Mouse (Mus musculus): Measurements from ENCODE around the gene Cavin1. TPM values are rescaled to one million over a fixed set of nuclear protein-coding genes. Genes with fewer than 3 reads are reported as not detected.

Cavin1 gene
- polyA plus RNA-seq, 1 experiment from 2014 or later = 40.0 TPM

DNA sequence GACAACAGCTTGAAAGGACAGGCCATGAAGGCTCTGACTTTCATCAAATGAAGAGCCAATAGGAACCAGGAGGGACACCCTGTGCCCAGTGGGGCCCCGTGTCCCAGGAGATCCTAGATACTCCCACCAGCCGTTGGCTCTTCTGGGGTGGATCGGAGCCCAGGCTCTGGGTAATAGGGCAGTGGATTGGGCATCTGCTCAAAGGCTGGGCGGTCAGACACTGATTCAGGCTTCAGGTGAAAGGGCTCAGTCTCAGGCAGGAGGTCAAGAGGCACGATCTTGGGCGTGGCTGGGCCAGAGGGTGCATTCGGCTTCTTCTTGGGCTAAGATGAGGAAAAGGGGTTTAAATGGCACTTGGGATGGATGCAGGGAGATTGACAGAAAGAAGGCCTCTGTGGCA, 6.5 kb downstream of the Cavin1 start:
- Histone ChIP-seq H3K9ac (ENCODE audit: low read depth, low read length) (no peak overlapping the region), H3K27me3 (ENCODE audit: control insufficient read depth, insufficient read depth, low read depth, low read length) (peaks cover 33% of the 10 kb centered on the region), H3K36me3 (ENCODE audit: control insufficient read depth, insufficient read depth, low read length) (no peaks in the 10 kb centered on the region), H3K27ac (ENCODE audit: low read length) (no peak overlapping the region), H3K9me3 (replicated peaks; ENCODE audit: control insufficient read depth, low read length, poor library complexity, severe bottlenecking) (no peaks in the 10 kb centered on the region), H3K4me3 (ENCODE audit: low read depth, low read length) (no peak overlapping the region), H3K4me1 (ENCODE audit: control insufficient read depth, insufficient read depth, low read length) (peaks cover 8% of the 10 kb centered on the region), H3K4me2 (ENCODE audit: low read length) (no peak overlapping the region)
- ATAC-seq = no peak
- WGBS = 85% methylated on average over 7 of the region's 7 CpGs

- no peak overlapping the region for H3K4me3 ChIP-seq (ENCODE audit: low read depth, low read length)
- no peak overlapping the region for H3K9ac ChIP-seq (ENCODE audit: low read depth, low read length)
- no peak for ATAC-seq
- H3K27ac ChIP-seq (ENCODE audit: low read length) = no peak overlapping the region
- no peaks in the 10 kb centered on the region for H3K36me3 ChIP-seq (ENCODE audit: control insufficient read depth, insufficient read depth, low read length)
- 75% methylated on average over 9 of the region's 9 CpGs for WGBS
- peaks cover 33% of the 10 kb centered on the region for H3K27me3 ChIP-seq (ENCODE audit: control insufficient read depth, insufficient read depth, low read depth, low read length)
- no peak overlapping the region for H3K4me2 ChIP-seq (ENCODE audit: low read length)
- peaks cover 10% of the 10 kb centered on the region for H3K4me1 ChIP-seq (ENCODE audit: control insufficient read depth, insufficient read depth, low read length)
- no peaks in the 10 kb centered on the region for H3K9me3 ChIP-seq (replicated peaks; ENCODE audit: control insufficient read depth, low read length, poor library complexity, severe bottlenecking)
These were observed 7.0 kb downstream of the Cavin1 start for GRCm38 (mm10) chr11:100963647-100964046.

- H3K9me3 ChIP-seq (replicated peaks; ENCODE audit: control insufficient read depth, low read length, poor library complexity, severe bottlenecking) = no peaks in the 10 kb centered on the region
- no peak overlapping the region for H3K9ac ChIP-seq (ENCODE audit: low read depth, low read length)
- no peak overlapping the region for H3K4me2 ChIP-seq (ENCODE audit: low read length)
- ATAC-seq = no peak
- peaks cover 12% of the 10 kb centered on the region for H3K4me1 ChIP-seq (ENCODE audit: control insufficient read depth, insufficient read depth, low read length)
- WGBS = 65% methylated on average over 9 of the region's 9 CpGs
- no peak overlapping the region for H3K27ac ChIP-seq (ENCODE audit: low read length)
- H3K4me3 ChIP-seq (ENCODE audit: low read depth, low read length) = no peak overlapping the region
- H3K36me3 ChIP-seq (ENCODE audit: control insufficient read depth, insufficient read depth, low read length) = no peaks in the 10 kb centered on the region
- peaks cover 31% of the 10 kb centered on the region for H3K27me3 ChIP-seq (ENCODE audit: control insufficient read depth, insufficient read depth, low read depth, low read length)
These were observed 8.2 kb downstream of the Cavin1 start for GRCm38 (mm10) chr11:100962371-100962911.

DNA sequence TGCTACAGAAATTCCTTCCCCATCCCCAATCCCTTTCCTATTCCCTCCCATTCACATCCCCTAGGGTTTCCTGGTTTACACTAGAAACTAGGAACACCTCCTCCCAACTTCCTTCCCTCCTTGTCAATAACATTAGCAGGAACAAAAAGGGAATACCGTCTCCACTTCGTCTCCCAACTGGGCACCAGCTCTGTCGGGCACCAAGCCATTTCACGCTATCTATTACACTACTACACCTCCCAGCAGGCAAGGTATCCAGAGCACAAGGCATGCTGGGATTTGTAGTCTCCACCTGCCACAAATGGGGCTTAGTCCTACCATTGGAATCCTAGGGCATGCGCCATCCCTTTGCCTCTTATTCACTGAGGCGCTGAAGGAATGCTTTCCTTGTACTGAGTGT, 10.1 kb downstream of the Cavin1 start:
- peak; percentile 74 for ATAC-seq
- peaks cover 22% of the 10 kb centered on the region for H3K27me3 ChIP-seq (ENCODE audit: control insufficient read depth, insufficient read depth, low read depth, low read length)
- H3K4me1 ChIP-seq (ENCODE audit: control insufficient read depth, insufficient read depth, low read length) = peaks cover 12% of the 10 kb centered on the region
- H3K27ac ChIP-seq (ENCODE audit: low read length) = no peak overlapping the region
- no peak overlapping the region for H3K9ac ChIP-seq (ENCODE audit: low read depth, low read length)
- H3K4me2 ChIP-seq (ENCODE audit: low read length) = peak overlapping the region; percentile 42
- no peaks in the 10 kb centered on the region for H3K36me3 ChIP-seq (ENCODE audit: control insufficient read depth, insufficient read depth, low read length)
- peak overlapping the region; percentile 16; the same call in 1 of the 2 replicates for H3K4me3 ChIP-seq (ENCODE audit: low read depth, low read length)
- no peaks in the 10 kb centered on the region for H3K9me3 ChIP-seq (replicated peaks; ENCODE audit: control insufficient read depth, low read length, poor library complexity, severe bottlenecking)
- 9% methylated on average over 6 of the region's 6 CpGs for WGBS

DNA sequence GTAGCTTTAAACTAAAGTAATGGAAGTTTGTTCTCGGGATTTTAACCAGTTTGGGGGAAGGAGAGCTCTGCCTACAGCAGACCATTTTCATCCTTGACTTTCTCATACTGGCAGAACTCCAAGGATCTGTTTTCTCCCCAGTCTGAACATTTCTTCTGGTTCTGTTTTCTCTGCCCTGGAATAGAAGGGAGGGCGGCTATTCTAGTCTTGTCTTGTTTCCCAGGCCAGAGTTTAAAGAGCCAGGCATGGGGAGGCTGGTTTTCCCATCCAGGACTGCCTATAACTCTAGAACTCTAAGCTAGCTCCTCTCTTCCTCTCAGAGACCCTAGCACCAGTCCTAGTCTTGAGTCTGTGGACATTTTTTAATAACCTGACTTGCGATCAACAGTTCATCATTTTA, 10.9 kb downstream of the Cavin1 start:
- Histone ChIP-seq H3K4me2 (ENCODE audit: low read length) (no peak overlapping the region), H3K4me3 (ENCODE audit: low read depth, low read length) (no peak overlapping the region), H3K36me3 (ENCODE audit: control insufficient read depth, insufficient read depth, low read length) (no peaks in the 10 kb centered on the region), H3K27ac (ENCODE audit: low read length) (no peak overlapping the region), H3K9me3 (replicated peaks; ENCODE audit: control insufficient read depth, low read length, poor library complexity, severe bottlenecking) (no peaks in the 10 kb centered on the region), H3K27me3 (ENCODE audit: control insufficient read depth, insufficient read depth, low read depth, low read length) (peaks cover 22% of the 10 kb centered on the region), H3K9ac (ENCODE audit: low read depth, low read length) (no peak overlapping the region), H3K4me1 (ENCODE audit: control insufficient read depth, insufficient read depth, low read length) (peaks cover 12% of the 10 kb centered on the region)
- WGBS = 32% methylated on average over 3 of the region's 3 CpGs
- no peak for ATAC-seq

DNA sequence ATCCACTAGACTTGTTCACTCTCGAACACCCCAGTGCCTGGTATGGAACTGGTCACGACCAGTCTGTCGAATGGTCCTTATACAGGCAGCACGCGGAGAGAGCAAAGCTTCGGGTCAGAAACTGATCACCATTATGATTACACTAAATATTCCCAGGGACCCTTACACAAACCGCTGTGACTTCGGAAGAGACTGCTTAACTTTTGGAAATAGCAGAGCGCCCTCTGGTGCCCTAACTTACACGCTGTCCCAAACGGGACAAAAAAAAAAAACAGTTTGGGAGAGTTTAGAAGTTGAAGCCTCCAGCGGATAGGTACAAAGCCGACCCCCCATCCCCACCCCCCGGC, 11.2 kb downstream of the Cavin1 start:
- no peak overlapping the region for H3K27ac ChIP-seq (ENCODE audit: low read length)
- H3K4me3 ChIP-seq (ENCODE audit: low read depth, low read length) = peak overlapping the region; percentile 30
- H3K4me2 ChIP-seq (ENCODE audit: low read length) = peak overlapping the region; percentile 52
- H3K27me3 ChIP-seq (ENCODE audit: control insufficient read depth, insufficient read depth, low read depth, low read length) = peaks cover 22% of the 10 kb centered on the region
- H3K9ac ChIP-seq (ENCODE audit: low read depth, low read length) = no peak overlapping the region
- H3K4me1 ChIP-seq (ENCODE audit: control insufficient read depth, insufficient read depth, low read length) = peaks cover 12% of the 10 kb centered on the region
- H3K9me3 ChIP-seq (replicated peaks; ENCODE audit: control insufficient read depth, low read length, poor library complexity, severe bottlenecking) = no peaks in the 10 kb centered on the region
- ATAC-seq = peak; percentile 11; the same call in 1 of the 2 replicates
- WGBS = 4% methylated on average over 14 of the region's 14 CpGs
- H3K36me3 ChIP-seq (ENCODE audit: control insufficient read depth, insufficient read depth, low read length) = no peaks in the 10 kb centered on the region

- Histone ChIP-seq H3K4me1 (ENCODE audit: control insufficient read depth, insufficient read depth, low read length) (peaks cover 12% of the 10 kb centered on the region), H3K36me3 (ENCODE audit: control insufficient read depth, insufficient read depth, low read length) (no peaks in the 10 kb centered on the region), H3K9me3 (replicated peaks; ENCODE audit: control insufficient read depth, low read length, poor library complexity, severe bottlenecking) (no peaks in the 10 kb centered on the region), H3K9ac (ENCODE audit: low read depth, low read length) (no peak overlapping the region), H3K4me2 (ENCODE audit: low read length) (peak overlapping the region; percentile 52), H3K4me3 (ENCODE audit: low read depth, low read length) (peak overlapping the region; percentile 30), H3K27ac (ENCODE audit: low read length) (no peak overlapping the region), H3K27me3 (ENCODE audit: control insufficient read depth, insufficient read depth, low read depth, low read length) (peaks cover 22% of the 10 kb centered on the region)
- ATAC-seq = peak; percentile 6; the same call in 1 of the 2 replicates
- WGBS = 8% methylated on average over 73 of the region's 76 CpGs
These were observed 11.8 kb downstream of the Cavin1 start for GRCm38 (mm10) chr11:100958613-100959463.

- Histone ChIP-seq H3K27me3 (ENCODE audit: control insufficient read depth, insufficient read depth, low read depth, low read length) (peaks cover 22% of the 10 kb centered on the region), H3K4me3 (ENCODE audit: low read depth, low read length) (no peak overlapping the region), H3K27ac (ENCODE audit: low read length) (no peak overlapping the region), H3K9me3 (replicated peaks; ENCODE audit: control insufficient read depth, low read length, poor library complexity, severe bottlenecking) (no peaks in the 10 kb centered on the region), H3K9ac (ENCODE audit: low read depth, low read length) (no peak overlapping the region), H3K36me3 (ENCODE audit: control insufficient read depth, insufficient read depth, low read length) (no peaks in the 10 kb centered on the region), H3K4me2 (ENCODE audit: low read length) (no peak overlapping the region), H3K4me1 (ENCODE audit: control insufficient read depth, insufficient read depth, low read length) (peaks cover 12% of the 10 kb centered on the region)
- WGBS = 38% methylated on average over 6 of the region's 6 CpGs
- ATAC-seq = no peak
These were observed 12.7 kb downstream of the Cavin1 start for GRCm38 (mm10) chr11:100957915-100958469.

- Histone ChIP-seq H3K4me3 (ENCODE audit: low read depth, low read length) (no peak overlapping the region), H3K27me3 (ENCODE audit: control insufficient read depth, insufficient read depth, low read depth, low read length) (peaks cover 22% of the 10 kb centered on the region), H3K9ac (ENCODE audit: low read depth, low read length) (no peak overlapping the region), H3K36me3 (ENCODE audit: control insufficient read depth, insufficient read depth, low read length) (no peaks in the 10 kb centered on the region), H3K4me1 (ENCODE audit: control insufficient read depth, insufficient read depth, low read length) (peaks cover 12% of the 10 kb centered on the region), H3K27ac (ENCODE audit: low read length) (no peak overlapping the region), H3K4me2 (ENCODE audit: low read length) (no peak overlapping the region), H3K9me3 (replicated peaks; ENCODE audit: control insufficient read depth, low read length, poor library complexity, severe bottlenecking) (no peaks in the 10 kb centered on the region)
- 5% methylated on average over 5 of the region's 5 CpGs for WGBS
- no peak for ATAC-seq
These were observed 13.4 kb downstream of the Cavin1 start for GRCm38 (mm10) chr11:100957244-100957643.
